Mouse (Mus musculus): Measurements from ENCODE around the gene Gm15080.
"Not testable (repeated sequence)": the region's sequence is repeated elsewhere in the genome, so short reads cannot be mapped to it uniquely, and the experiment has no call there.

DNA sequence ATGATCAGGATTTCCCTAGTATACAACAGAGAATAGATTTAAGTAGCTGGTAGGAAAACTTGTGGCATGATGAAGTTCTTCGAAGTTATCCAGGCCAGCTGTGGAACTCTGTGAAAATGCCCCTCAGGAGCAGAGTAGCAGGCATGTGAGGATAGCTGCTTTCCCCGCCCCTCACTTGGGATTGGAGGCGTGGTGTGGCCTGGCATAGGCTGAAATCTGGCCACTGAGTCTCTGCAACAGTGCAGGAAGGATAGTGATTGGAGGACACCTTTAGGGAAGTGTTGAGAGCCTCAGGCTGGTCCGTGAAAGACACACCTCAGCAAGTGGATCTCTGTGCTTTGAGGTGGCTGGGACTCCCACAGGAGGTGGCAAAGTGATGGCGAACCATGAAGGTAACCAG is at the start of gene Gm15080:
- TF ChIP-seq CTCF (IDR thresholded peaks at IDR 0.05; ENCODE audit: control insufficient read depth, insufficient read depth, insufficient read length); MYOG (IDR thresholded peaks at IDR 0.05; ENCODE audit: control insufficient read depth, extremely low read depth, insufficient read length); FOSL1 (IDR thresholded peaks at IDR 0.05; ENCODE audit: insufficient read depth, low read length, poor library complexity, severe bottlenecking); MYOD1 (IDR thresholded peaks at IDR 0.05; ENCODE audit: control insufficient read depth, insufficient read length, low read depth): not testable (repeated sequence)

All from C2C12 (cell line).